Mouse (Mus musculus) retina, embryonic 14.5 days (tissue): ENCODE results near the gene Nle1.
A peak's percentile ranks its signal among the peaks of the same experiment; 100 is the strongest.

ENCODE experiments used
- DNase-seq: peaks from one replicate; pipeline ENCODE4 v3.0.0-alpha.2; 2015; ENCODE audit warnings: low spot score

Nle1 gene

GRCm38 (mm10) chr11:82914711-82915352, 6.6 kb upstream of the Nle1 start:
- peak; percentile 88 for DNase-seq

GRCm38 (mm10) chr11:82910679-82911389, 2.6 kb upstream of the Nle1 start:
- DNase-seq: no peak

GRCm38 (mm10) chr11:82910250-82910649, 2.0 kb upstream of the Nle1 start, which contains the start of gene Unc45b:
Unc45b (plus strand) TSS chr11:82910550.
- no peak for DNase-seq

GRCm38 (mm10) chr11:82908608-82908989, 388 bp upstream of the Nle1 start:
- DNase-seq: no peak

GRCm38 (mm10) chr11:82905816-82906215, 2.4 kb downstream of the Nle1 start:
- no peak for DNase-seq

GRCm38 (mm10) chr11:82904952-82905351, 3.3 kb downstream of the Nle1 start:
- DNase-seq: no peak

- DNase-seq: no peak
Observed at GRCm38 (mm10) chr11:82901606-82902310, 6.5 kb downstream of the Nle1 start.

- DNase-seq: no peak
Observed at GRCm38 (mm10) chr11:82899720-82900119, 8.5 kb downstream of the Nle1 start.

GRCm38 (mm10) chr11:82897478-82897877, 10.7 kb downstream of the Nle1 start:
- no peak for DNase-seq

GRCm38 (mm10) chr11:82891936-82892335, 16.3 kb downstream of the Nle1 start, which contains the start of gene Fndc8:
Fndc8 (plus strand) TSS chr11:82892124.
- DNase-seq: no peak

- DNase-seq: peak; percentile 97
Observed at GRCm38 (mm10) chr11:82890342-82890762, 17.9 kb downstream of the Nle1 start, which contains the start of gene Rad51d. Rad51d (minus strand) TSS chr11:82890614.

- DNase-seq: no peak
Observed at GRCm38 (mm10) chr11:82889524-82890341, 18.5 kb downstream of the Nle1 start.

- no peak for DNase-seq
Observed at GRCm38 (mm10) chr11:82888491-82888946, 19.7 kb downstream of the Nle1 start.

- DNase-seq: no peak
Observed at GRCm38 (mm10) chr11:82886559-82886958, 21.7 kb downstream of the Nle1 start.

- DNase-seq: no peak
Observed at GRCm38 (mm10) chr11:82883180-82883579, 25.0 kb downstream of the Nle1 start.

- DNase-seq: peak; percentile 44
Observed at GRCm38 (mm10) chr11:82877726-82878344, 30.4 kb downstream of the Nle1 start.

GRCm38 (mm10) chr11:82875631-82876030, 32.6 kb downstream of the Nle1 start:
- DNase-seq: no peak

- no peak for DNase-seq
Observed at GRCm38 (mm10) chr11:82874924-82875323, 33.3 kb downstream of the Nle1 start.

- peak; percentile 98 for DNase-seq
Observed at GRCm38 (mm10) chr11:82871031-82871446, 37.2 kb downstream of the Nle1 start, which contains the start of gene Rffl. Rffl (minus strand) TSS chr11:82871210.

GRCm38 (mm10) chr11:82870173-82871030, 37.8 kb downstream of the Nle1 start:
- peak; percentile 56 for DNase-seq
